Mouse (Mus musculus) neural tube, embryonic 14.5 days (tissue): ENCODE data around the gene Plcd1. TPM values are rescaled to one million over a fixed set of nuclear protein-coding genes. Genes with fewer than 3 reads are reported as not detected.
A peak's percentile ranks its signal among the peaks of the same experiment; 100 is the strongest.

ENCODE experiments used
- ATAC-seq: fragments of 200-750 bp; cut with Nextera tagmentation; 2 replicates; pipeline ENCODE4 v1.8.0; 2017; ENCODE audit warnings: low read depth, mild to moderate bottlenecking, moderate TSS enrichment, moderate library complexity
- H3K27ac ChIP-seq: fragments of 300-500 bp; sonication (generic); 2 replicates; pipeline ENCODE4 v1.5.1; 2014; ENCODE audit warnings: low read depth, mild to moderate bottlenecking, control low read depth, low read length, moderate library complexity, mixed read lengths
- H3K27me3 ChIP-seq: fragments of 300-500 bp; sonication (generic); 2 replicates; pipeline ENCODE4 v1.6.1; 2014; ENCODE audit warnings: low read length; ENCODE audit not compliant: control insufficient read depth, insufficient read depth
- H3K36me3 ChIP-seq: fragments of 300-500 bp; sonication (generic); 2 replicates; pipeline ENCODE4 v1.6.1; 2014; ENCODE audit warnings: low read length, mixed read lengths; ENCODE audit not compliant: control insufficient read depth, insufficient read depth
- H3K4me1 ChIP-seq: fragments of 300-500 bp; sonication (generic); 2 replicates; pipeline ENCODE4 v1.6.1; 2014; ENCODE audit warnings: low read length; ENCODE audit not compliant: control insufficient read depth, insufficient read depth
- H3K4me2 ChIP-seq: fragments of 300-500 bp; sonication (generic); 2 replicates; pipeline ENCODE4 v1.6.1; 2014; ENCODE audit warnings: mild to moderate bottlenecking, low read depth, low read length, control low read depth
- H3K4me3 ChIP-seq: fragments of 300-500 bp; sonication (generic); 2 replicates; pipeline ENCODE4 v1.5.1; 2014; ENCODE audit warnings: low read depth, low read length, control low read depth, mixed read lengths
- H3K9ac ChIP-seq: fragments of 300-500 bp; sonication (generic); replicated peaks from 2 replicates; pipeline ENCODE4 v1.6.1; 2014; ENCODE audit warnings: low read depth, mild to moderate bottlenecking, control low read depth, low read length, mixed read lengths
- H3K9me3 ChIP-seq: fragments of 300-500 bp; sonication (generic); 2 replicates; pipeline ENCODE4 v1.6.1; 2016; ENCODE audit warnings: low read length; ENCODE audit not compliant: control insufficient read depth
- WGBS: fragments of 180-500 bp; shearing (Covaris S2); extraction: QIAGEN DNeasy Blood & Tissue Kit; methylation state at CpG from one replicate; pipeline ENCODE4 v1.1.7; 2014; 5-methylcytosine and 5-hydroxymethylcytosine counted together
- polyA plus RNA-seq: library from polyadenylated mRNA; unstranded; fragments of >200 nt; fragmentation: Nextera tagmentation; extraction: Ambion mirVana; gene quantifications from 2 replicates; pipeline ENCODE4 v1.2.1, GENCODE M21; 2014

Plcd1 gene
- polyA plus RNA-seq, 1 experiment from 2014 or later = 14.7 TPM

DNA sequence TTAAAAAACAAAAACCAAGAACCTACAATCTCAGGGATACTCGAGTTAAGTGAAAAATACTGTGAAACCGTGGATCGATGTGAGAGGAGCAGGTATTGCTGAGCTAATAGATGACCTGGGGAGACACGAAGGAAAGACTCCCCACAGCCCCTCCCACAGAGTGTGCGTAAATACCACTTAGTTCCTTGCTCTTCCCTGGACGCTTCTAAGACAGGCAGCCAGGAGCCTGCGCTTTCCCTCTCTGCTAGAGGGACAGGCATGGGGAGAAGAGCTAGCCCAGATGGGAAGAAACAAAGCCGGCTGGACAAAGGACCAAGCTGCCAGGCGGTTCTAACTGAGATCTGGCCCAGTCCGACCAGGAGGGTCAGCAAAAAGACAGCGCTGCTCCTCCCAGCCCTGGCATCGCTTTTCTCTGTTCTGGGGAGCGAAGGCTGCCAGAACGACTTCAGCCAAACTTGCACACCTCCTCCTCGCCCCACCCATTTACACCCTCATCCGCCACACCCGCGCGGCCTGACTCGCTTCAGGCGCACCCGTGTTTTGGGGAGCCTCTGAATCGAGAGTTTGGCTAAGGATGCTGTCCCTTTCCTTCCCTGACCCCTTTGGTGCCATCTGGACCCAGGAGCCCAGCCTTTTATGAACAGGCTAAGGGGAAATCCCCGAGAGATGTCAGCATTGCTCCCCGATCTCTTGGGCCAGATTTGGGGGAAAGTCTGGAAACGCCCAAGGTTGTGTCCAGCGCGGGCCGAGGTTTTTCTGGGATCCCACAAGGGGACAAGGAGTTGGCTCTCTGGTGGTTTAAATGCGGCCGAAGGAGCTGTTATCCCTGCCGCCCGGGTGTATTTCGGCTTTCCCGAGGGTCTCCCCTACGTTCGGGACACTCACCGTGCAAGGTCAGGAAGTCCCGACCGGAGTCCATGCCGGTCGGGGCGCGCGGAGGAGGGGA is 556 bp downstream of the Plcd1 start:
- no peak overlapping the region for H3K27ac ChIP-seq
- no peaks in the 10 kb centered on the region for H3K9me3 ChIP-seq
- WGBS = 3% methylated on average over 45 of the region's 45 CpGs

DNA sequence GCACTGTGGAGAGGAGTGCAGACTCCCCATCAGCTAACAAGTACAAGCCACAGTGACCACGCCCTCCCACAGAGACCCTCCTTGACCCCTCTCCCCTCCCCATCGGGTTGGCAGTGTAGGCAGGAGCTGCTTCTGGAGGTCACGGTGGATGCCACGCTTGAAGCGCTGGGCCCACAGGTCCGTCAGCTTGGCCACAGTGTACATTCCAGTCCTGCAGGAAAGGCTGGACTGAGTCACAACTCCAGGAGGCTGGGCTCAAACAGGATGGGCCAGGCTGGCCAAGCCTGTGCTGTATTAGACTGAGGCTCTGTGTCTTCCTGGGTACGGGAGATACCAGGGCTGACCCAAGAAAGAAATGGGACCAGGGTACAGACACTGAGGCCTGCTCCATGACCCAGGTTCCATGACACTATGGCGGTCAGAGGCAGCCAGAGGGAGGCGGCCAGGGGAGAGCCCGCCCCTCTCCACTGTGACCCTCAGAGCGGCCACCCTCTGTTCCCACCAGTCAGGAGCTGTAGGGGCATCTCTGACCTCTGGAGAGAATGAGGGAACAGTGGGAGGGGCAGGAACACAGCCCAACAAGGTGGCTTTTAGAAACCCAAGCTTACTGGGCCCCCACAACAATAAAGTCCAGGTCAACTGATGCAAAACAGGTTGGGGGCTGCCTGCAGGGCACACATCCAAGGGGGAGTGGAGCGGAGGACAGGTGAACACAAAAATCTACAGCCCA is 1.6 kb downstream of the Plcd1 start:
- Histone ChIP-seq H3K27ac (no peak overlapping the region), H3K9me3 (no peaks in the 10 kb centered on the region), H3K4me1 (peaks cover 19% of the 10 kb centered on the region), H3K4me3 (peak overlapping the region; percentile 53), H3K27me3 (0 out of 2 replicates have a peak, but pooled peaks cover 2% of the 10 kb centered on the region), H3K4me2 (peak overlapping the region; percentile 63), H3K36me3 (no peaks in the 10 kb centered on the region), H3K9ac (no peak overlapping the region; the same call in 1 of the 2 replicates)
- 59% methylated on average over 12 of the region's 12 CpGs for WGBS
- ATAC-seq = no peak

More for the DNA sequence above, 556 bp downstream of the Plcd1 start:
- Histone ChIP-seq H3K4me1 (peaks cover 18% of the 10 kb centered on the region), H3K36me3 (no peaks in the 10 kb centered on the region), H3K27me3 (0 out of 2 replicates have a peak, but pooled peaks cover 2% of the 10 kb centered on the region), H3K4me2 (peak overlapping the region; percentile 63), H3K9ac (peak overlapping the region; percentile 62), H3K4me3 (peak overlapping the region; percentile 53)
- ATAC-seq = no peak

DNA sequence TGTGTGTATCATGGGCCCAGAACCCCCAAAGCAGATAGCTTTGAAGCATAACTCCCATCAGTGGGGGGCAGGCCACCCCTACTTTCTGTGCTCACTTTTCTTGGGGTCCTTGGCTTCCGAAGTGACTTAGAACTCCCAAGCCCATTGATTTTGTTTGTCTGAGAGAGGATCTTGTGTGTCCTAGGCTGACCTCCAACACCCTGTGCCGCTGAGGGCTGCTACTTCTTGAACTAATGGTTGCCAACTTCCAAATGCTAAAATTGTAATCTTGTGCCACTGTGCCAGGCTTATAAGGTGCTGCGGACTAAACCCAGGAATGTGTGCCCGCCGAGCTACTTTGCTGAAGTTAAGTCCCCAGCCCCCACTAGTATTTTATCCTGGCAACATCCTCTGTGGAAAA is 2.8 kb downstream of the Plcd1 start:
- ATAC-seq = no peak
- Histone ChIP-seq H3K9ac (no peak overlapping the region), H3K27ac (no peak overlapping the region), H3K9me3 (no peaks in the 10 kb centered on the region), H3K4me2 (no peak overlapping the region), H3K4me3 (no peak overlapping the region), H3K36me3 (no peaks in the 10 kb centered on the region), H3K4me1 (peaks cover 19% of the 10 kb centered on the region), H3K27me3 (0 out of 2 replicates have a peak, but pooled peaks cover 2% of the 10 kb centered on the region)
- WGBS = 95% methylated on average over 5 of the region's 5 CpGs

DNA sequence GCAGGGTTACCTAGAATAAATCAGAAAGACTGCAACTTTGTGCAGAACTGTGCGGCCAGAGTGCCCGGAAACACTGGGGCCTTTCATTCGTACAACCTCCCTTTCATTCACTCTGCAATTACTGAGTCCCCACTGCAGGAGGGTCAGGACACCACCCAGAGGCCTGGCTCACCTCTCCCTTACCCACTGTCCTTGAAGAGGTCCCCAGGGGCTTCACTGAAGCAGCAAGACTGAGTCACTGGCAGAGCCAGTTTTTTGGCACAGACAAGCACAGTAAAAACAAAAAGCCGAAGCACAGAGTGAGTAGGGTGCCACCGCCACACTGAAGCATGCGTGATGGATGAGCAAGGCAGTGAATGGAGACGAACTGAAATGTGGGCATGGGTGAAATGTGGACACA is 3.9 kb downstream of the Plcd1 start:
- no peak overlapping the region for H3K4me3 ChIP-seq
- peaks cover 19% of the 10 kb centered on the region for H3K4me1 ChIP-seq
- no peaks in the 10 kb centered on the region for H3K9me3 ChIP-seq
- ATAC-seq = peak; percentile 10; the same call in 1 of the 2 replicates
- H3K4me2 ChIP-seq = no peak overlapping the region
- H3K36me3 ChIP-seq = no peaks in the 10 kb centered on the region
- H3K27me3 ChIP-seq = 0 out of 2 replicates have a peak, but pooled peaks cover 2% of the 10 kb centered on the region
- H3K27ac ChIP-seq = no peak overlapping the region
- WGBS = 22% methylated on average over 7 of the region's 7 CpGs
- no peak overlapping the region for H3K9ac ChIP-seq

DNA sequence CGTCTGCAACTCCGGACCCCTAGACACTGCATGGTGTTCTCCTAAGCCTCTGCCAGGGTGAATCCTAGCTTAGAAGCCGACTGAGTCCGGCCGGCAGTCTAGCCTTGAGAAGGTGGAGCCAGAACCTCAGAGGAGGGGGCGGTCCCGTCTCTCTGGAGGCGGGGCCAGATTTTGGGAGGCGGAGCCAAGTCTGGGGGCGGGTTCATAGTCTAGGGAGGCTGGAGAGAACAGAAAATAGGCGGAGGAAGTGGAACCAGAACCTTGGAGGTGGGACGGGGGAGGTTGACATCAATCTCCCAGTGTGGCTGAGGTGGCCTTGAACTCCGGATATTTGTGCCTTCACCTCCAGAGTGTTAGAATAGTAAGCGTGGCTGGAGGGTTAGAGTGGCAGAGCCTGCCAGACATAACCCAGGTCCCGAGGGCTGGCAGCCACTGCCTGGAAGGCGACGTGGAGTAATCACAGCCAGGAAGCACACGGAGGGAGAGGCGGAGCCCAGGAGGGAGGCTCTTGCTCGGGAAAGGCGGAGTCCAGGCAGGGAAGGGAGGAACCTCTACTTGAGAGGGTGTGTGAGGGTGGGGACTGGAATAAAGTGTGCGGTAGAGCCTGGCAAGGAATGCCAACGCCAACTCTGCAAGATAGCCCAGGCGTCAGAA is 5.0 kb downstream of the Plcd1 start:
- no peaks in the 10 kb centered on the region for H3K36me3 ChIP-seq
- H3K27ac ChIP-seq = no peak overlapping the region
- H3K9ac ChIP-seq = no peak overlapping the region; the same call in 1 of the 2 replicates
- peak; percentile 35; the same call in 1 of the 2 replicates for ATAC-seq
- H3K9me3 ChIP-seq = no peaks in the 10 kb centered on the region
- 1% methylated on average over 24 of the region's 24 CpGs for WGBS
- H3K4me3 ChIP-seq = peak overlapping the region; percentile 12; the same call in 1 of the 2 replicates
- peak overlapping the region; percentile 41 for H3K4me2 ChIP-seq
- peaks cover 16% of the 10 kb centered on the region; the same call in 1 of the 2 replicates for H3K4me1 ChIP-seq
- no peaks in the 10 kb centered on the region for H3K27me3 ChIP-seq

DNA sequence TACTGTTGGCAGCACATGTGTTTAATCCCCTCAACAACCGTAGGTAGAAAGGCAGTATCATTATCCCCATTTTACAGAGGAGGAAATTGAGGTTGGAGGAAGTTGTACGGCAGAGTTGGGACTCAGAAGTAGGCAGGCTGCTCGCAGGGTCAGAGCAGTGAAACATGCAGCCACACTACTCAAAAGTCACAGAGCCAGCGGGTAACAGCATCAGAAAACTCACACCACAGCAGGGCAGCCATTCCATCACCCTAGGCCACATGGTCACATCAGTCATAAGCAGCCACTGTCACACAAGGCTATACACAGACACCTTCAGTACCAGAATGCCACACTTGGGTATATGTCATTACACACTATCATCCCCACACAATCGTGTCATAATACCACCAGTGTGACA is 6.0 kb downstream of the Plcd1 start:
- H3K4me2 ChIP-seq = no peak overlapping the region
- no peak for ATAC-seq
- H3K27me3 ChIP-seq = no peaks in the 10 kb centered on the region
- 87% methylated on average over 5 of the region's 5 CpGs for WGBS
- H3K9me3 ChIP-seq = no peaks in the 10 kb centered on the region
- no peak overlapping the region for H3K4me3 ChIP-seq
- H3K4me1 ChIP-seq = 0 out of 2 replicates have a peak, but pooled peaks cover 14% of the 10 kb centered on the region
- no peak overlapping the region for H3K9ac ChIP-seq
- no peaks in the 10 kb centered on the region for H3K36me3 ChIP-seq
- no peak overlapping the region for H3K27ac ChIP-seq

DNA sequence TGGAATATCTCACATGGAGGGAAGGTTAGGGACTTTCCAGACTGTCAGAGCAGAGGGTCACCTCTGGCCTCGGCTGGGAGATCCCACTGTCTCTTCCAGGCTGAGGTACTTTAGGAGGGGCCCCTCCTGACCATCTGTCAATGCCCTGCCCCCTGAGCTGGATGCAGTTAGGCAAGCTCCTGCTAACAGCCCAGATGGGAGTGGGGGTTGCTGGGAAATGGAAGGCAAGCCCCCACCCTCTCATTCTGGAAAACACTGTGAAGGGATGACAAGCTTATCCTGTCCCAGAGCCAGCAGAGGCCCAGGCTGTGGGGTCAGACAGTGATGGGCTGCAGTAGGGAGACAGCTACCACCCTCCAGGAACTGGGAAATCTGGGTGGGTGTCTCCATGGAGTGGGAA is 6.9 kb downstream of the Plcd1 start:
- WGBS = 19% methylated on average over 1 of the region's 1 CpGs
- Histone ChIP-seq H3K4me3 (no peak overlapping the region), H3K9ac (no peak overlapping the region), H3K27ac (no peak overlapping the region), H3K27me3 (no peaks in the 10 kb centered on the region), H3K9me3 (no peaks in the 10 kb centered on the region), H3K4me2 (no peak overlapping the region), H3K36me3 (no peaks in the 10 kb centered on the region), H3K4me1 (0 out of 2 replicates have a peak, but pooled peaks cover 13% of the 10 kb centered on the region)
- no peak for ATAC-seq

DNA sequence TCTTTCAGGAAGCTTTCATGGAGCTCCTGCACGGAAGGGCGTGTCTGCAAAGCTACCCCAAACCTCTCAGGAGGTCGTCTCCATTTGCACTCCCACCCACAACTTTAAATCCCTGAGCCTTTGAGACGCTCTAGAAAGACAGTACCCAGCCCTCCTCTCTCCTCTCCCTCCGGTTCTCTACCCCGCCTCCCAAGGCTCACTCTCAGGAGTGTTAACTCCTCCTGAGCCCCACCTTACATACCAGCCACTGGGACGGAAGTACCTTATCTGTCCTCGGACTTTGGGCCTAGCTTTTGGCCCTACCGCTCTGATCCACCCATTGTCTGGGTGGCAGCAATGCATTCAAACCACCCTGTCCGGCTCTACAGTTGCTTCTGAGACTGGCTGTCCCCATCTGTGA is 9.3 kb downstream of the Plcd1 start:
- WGBS = 86% methylated on average over 10 of the region's 10 CpGs
- Histone ChIP-seq H3K4me3 (no peak overlapping the region), H3K4me2 (no peak overlapping the region), H3K27ac (no peak overlapping the region), H3K9me3 (no peaks in the 10 kb centered on the region), H3K4me1 (0 out of 2 replicates have a peak, but pooled peaks cover 16% of the 10 kb centered on the region), H3K27me3 (no peaks in the 10 kb centered on the region), H3K36me3 (no peaks in the 10 kb centered on the region), H3K9ac (no peak overlapping the region)
- no peak for ATAC-seq
